Mouse (Mus musculus) C2C12 (cell line): ENCODE data around the gene Tmem40.

ENCODE experiments used
- CEBPB ChIP-seq: IDR thresholded peaks from one replicate; pipeline ENCODE4 v1.6.1; 2011; ENCODE audit warnings: low read depth, mild to moderate bottlenecking, control low read depth, moderate library complexity
- CTCF ChIP-seq: IDR thresholded peaks from one replicate; pipeline ENCODE4 v1.5.1; 2011; ENCODE audit not compliant: control insufficient read depth, insufficient read depth, insufficient read length
- USF1 ChIP-seq: IDR thresholded peaks from one replicate; pipeline ENCODE4 v1.6.1; 2011; ENCODE audit warnings: low read depth, mild to moderate bottlenecking, control low read depth, moderate library complexity

- TF ChIP-seq CTCF (no peak), USF1 (no peak), CEBPB (no peak)
Observed at GRCm38 (mm10) chr6:115760982-115761381, 1.2 kb downstream of the Tmem40 start.
